Mouse (Mus musculus): Measurements from ENCODE around the gene Olfr557. TPM values are rescaled to one million over a fixed set of nuclear protein-coding genes. Genes with fewer than 3 reads are reported as not detected.

Gene Olfr557
- total RNA-seq (2021): not detected

DNA sequence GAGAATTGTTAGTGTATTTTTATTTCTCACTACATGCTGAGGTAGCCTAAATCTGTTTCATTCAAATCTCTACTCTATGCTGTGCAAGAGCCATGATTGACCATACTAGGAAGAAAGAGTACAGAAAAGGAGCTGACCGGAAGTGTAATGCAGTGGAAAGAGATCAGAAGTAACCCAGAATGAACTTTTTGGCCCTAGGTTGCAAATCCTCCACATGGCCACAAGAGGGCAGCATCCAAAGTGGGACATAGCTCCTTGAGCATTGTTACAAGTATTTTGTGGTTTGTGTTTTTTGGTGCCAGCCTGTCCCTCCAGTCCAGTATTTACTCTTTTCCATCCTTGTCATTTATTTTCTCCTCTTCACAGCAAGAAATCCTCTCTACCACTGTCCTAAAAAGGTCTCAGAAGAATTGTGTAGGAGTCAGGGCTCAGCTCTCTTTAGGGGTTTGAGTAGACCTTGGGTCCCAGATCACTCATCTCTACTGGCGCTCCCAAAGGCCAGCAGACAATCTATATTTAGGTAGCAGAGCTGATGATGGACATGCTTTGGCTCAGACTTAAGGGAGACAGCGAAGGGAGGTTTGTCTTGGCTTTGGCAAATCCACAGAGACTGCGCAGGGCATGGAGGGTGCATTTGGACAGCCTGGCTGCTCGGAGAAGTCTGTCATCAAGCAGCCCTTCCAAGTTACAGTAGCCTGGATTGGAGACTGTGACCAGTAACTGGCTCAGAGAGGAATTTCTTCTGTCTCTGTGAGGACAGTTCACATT lies at the start of gene Olfr557:
Olfr557 (plus strand) TSS at position 553 of the 768 bp plus-strand sequence.
- peak; percentile 57 for DNase-seq

DNA sequence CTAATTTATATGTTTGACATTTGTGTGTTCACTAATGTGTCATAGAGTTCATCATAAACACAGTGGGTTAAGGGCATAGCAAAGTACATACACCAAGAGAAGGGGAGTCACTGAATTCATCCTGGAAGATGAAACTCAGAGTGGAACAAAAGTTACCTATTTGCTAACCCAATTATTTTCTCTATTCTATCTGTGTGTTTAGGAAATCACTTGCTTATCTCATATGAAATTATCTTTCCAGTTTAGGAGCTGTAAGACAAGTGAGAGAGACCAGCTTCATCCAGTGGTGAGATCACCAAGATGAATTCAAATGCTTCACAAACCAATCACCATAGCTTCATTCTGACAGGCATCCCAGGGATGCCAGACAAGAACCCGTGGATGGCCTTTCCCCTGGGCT lies 37.2 kb upstream of the Olfr557 start, which contains the start of gene Olfr555:
Olfr555 (plus strand) TSS at position 301 of the 400 bp plus-strand sequence.
- no peak for DNase-seq

DNA sequence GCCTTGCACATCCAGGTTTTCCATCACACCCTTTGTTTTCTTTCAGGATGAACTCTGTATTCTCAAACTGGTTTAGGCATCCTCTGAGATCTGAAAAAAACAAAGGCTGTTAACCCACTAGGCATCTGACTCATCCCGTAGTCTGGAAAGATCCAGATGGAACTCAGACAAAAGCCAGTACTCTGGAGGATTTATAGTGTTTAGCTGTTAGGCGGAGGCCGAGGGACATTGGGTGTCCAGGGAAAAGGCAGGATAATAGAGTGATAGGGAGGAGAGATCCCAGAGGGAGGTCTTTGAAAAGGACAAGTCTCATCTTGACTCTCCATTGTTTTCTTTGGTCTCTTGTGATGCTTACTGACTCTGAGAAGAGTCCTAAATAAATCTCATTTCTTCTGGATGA lies 31.1 kb upstream of the Olfr557 start, which contains the start of gene Olfr556:
Olfr556 (plus strand) TSS at position 301 of the 400 bp plus-strand sequence.
- no peak for DNase-seq

DNA sequence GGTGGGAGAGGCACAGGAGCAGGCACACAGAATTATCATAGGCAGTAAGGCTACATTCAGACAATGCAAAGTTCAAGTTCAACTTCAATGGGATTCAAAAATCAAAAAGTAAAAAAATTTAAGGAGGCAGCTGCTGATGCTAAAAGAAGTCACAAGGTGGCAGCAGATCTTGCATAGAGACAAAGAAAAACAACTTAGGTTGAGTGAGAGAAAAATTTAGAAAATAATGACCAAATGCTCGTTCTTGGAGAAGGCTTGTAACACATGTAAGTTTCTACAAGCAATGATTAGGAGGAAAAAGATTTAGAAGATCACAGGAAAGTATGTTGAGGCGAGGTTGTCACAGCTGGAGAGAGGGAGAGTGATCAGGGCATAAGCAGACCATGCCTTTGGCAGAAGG lies 30.3 kb upstream of the Olfr557 start:
- no peak for DNase-seq

DNA sequence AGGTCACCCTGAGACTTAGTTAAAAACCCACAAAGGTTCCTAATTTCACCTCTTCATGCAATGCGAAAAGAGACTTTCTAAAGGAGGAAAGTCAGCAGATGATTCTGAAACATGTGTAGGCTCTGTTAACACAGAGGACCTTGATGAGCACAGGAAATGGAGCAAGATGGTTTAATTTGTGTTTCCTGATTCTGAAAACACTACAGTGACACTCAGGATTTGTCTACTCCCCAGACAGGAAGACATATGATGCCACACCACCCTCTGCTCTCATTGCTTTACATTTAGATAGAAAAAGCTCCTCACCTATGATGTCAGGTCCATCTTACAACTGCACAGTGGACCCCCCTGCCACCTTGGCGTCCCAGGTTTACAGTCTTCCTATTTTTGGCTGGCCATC lies 19.5 kb upstream of the Olfr557 start:
- no peak for DNase-seq

DNA sequence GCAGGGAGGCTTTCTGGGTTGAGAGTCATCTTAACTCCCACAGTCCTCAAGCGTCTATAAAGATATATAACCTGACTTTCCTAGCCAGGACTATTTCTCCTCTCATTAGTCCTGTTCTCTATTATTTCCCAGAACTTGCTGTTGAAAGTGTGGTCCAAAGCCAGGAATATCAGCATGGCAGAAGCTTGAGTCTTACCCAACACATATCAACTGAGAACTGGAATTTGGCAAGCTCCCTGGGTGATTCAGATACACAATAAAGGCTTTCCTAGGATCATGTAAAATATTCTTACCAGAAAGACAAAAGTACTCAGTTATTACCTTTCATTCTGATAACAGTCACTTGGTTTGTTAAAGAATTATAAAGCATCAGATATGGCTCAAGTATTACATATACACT lies 13.8 kb upstream of the Olfr557 start:
- no peak for DNase-seq

DNA sequence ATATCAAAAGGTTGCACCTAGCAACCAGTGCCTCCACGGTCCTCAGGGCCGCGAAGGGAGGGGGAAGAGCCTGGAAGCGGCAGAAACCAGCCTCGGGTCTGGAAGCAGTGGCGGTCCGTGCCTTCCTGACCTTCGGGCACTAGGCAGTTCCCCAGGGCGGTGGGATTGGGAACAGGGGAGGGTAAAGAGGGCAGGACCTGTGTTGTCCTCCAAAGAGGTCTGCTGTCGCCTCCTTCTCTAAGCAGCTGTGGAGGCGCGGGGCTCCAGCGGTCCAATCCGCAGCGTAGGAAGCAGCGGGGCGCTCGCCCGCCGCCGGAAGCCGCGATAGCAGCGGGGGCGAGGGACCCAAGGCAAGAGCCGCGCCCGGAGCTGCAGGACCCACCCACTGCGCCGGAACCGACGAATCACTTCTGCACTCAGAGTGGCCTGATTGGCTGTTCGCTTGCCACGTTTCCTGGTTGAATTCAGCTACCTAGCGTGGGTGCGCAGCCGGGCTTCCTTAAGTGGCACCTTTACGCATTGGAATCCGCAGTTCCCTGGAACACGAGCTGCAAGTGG lies 8.7 kb upstream of the Olfr557 start, which contains the start of gene Trim68:
Trim68 (minus strand) TSS at position 384 of the 558 bp plus-strand sequence.
- DNase-seq: peak; percentile 90

DNA sequence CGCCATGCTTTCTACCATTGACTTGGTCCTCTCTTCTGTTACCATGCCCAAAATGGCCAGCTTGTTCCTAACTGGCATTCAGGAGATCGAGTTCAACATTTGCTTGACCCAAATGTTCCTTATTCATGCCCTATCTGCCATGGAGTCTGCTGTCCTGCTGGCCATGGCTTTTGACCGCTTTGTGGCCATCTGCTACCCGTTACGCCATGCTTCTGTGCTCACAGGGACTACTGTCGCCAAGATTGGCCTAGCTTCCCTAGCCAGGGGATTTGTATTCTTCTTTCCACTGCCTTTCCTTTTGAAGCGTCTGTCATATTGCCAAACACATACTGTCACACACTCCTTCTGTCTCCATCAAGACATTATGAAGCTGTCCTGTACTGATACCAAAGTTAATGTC lies 2.8 kb downstream of the Olfr557 start:
- no peak for DNase-seq

DNA sequence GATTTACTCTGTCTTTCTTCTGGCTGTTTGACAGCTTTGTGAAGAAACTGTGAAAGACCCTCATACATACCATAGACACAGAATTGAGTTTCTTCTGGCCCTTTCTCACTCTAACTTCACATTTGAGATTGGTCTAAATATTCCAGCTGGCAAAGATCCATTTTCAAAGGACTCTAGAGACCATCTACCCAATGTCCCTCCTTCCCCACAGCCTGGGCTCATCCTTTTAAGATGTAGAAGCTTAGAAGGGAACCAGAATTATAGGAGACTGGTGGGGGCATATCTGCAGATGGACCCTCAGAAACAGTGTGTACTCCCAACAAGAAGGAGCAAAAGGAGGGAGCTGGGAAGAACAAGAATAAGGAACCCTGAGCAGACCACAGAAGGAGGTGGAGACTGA lies 6.2 kb downstream of the Olfr557 start, which contains the start of gene Olfr558:
Olfr558 (plus strand) TSS at position 301 of the 400 bp plus-strand sequence.
- no peak for DNase-seq

DNA sequence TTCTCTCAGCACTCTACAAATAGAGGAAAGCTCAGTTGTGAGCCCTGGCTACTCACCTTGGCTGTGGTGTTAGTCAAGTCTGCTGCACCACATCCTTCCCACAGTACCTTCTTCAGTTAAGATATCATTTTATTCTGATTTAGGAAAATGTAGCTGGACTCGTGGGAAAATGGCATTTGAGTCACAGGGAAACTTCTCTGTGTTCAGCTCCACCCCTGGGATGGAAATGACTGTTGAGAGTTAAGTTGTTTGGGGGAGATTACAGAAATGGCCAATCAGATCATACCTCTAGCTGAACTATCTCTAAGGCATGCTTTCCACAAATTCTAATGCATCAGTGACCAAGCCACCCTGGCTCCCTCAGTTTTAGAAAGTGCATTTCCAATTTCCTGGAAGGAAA lies 23.3 kb downstream of the Olfr557 start, which contains the start of gene Olfr33:
Olfr33 (minus strand) TSS at position 101 of the 400 bp plus-strand sequence.
- DNase-seq: no peak

DNA sequence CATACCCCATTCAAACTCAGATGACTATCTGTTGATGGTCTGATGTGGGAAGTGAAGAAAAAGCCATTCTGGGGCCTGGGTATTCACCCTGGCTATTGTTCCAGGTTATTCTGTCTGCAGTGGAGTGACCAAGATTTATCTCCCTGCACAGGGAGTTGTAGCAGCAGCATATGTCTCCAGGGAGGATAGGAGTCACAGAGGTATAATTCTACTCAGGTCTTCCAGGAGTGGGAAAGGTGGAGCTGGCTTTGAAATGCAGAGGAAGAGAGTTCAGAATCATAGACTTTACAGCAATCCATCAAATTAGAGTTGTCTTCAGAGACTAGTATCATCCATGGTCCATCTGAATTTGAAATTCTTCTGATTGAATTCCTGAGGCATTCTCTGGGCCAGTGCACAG lies 31.7 kb downstream of the Olfr557 start, which contains the start of gene Olfr559:
Olfr559 (minus strand) TSS at position 101 of the 400 bp plus-strand sequence.
- DNase-seq: no peak

DNA sequence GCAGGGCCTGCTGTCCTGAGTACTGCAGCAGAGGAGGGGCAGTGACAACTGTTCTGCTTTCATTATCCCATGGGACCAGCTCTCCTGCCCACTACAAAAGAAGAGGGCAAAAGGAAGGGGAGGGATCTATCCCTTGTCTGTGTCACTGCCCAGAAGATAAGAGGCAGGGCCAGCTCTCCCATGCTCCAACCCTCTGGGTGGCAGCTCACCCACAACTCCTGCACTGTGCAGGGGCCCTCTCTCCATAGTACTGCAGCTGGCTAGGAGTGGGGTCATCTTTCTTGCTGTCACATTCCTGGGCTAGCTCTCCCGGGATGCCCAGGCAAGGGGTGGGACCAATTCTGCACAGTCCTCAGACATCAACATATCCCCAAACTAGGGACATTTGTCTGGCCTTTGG lies 38.1 kb downstream of the Olfr557 start:
- no peak for DNase-seq

DNA sequence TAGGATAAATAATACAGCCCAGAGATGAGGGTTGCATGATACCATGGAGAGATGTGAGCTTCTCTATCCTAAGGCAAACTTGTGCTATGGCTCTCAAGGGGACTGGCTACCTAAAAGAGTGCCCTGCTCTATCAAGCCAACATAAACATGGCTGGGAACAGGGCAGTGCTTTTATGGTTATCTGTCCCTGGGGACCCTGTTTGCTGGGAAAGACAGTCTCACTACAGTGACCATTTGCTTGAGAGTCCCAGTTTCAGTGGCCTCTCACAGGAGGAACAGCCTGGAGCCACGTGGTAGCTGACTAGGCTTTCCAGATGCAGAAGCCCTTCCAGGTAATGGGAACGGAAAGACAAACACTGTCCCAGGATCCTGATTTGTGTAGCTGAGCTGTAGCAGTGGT lies 42.0 kb downstream of the Olfr557 start:
- DNase-seq: no peak

Other genes with a start within 250 kb of the Olfr557 start
- not detected for gene Olfr543, start 214.2 kb upstream of the Olfr557 start, total RNA-seq (2021)
- gene Olfr544, start 207.6 kb upstream of the Olfr557 start, total RNA-seq (2021): not detected
- not detected for gene Olfr545, start 196.3 kb upstream of the Olfr557 start, total RNA-seq (2021)
- not detected for gene Olfr547, start 161.2 kb upstream of the Olfr557 start, total RNA-seq (2021)
- not detected for gene Olfr548-ps1, start 155.0 kb upstream of the Olfr557 start, total RNA-seq (2021)
- gene Olfr549, start 146.0 kb upstream of the Olfr557 start, total RNA-seq (2021): not detected
- gene Trim21, start 130.4 kb upstream of the Olfr557 start, total RNA-seq (2021): 1 to 10 TPM; 4.4 to 4.9 TPM
- not detected for gene Olfr550, start 124.5 kb upstream of the Olfr557 start, total RNA-seq (2021)
- gene Olfr551, start 104.0 kb upstream of the Olfr557 start, total RNA-seq (2021): not detected
- under 1 TPM in 1 of 2 experiments, not detected in 1; 0.07 TPM for gene Olfr552, start 98.1 kb upstream of the Olfr557 start, total RNA-seq (2021)
- not detected for gene Olfr553, start 77.7 kb upstream of the Olfr557 start, total RNA-seq (2021)
- not detected for gene Olfr554, start 57.5 kb upstream of the Olfr557 start, total RNA-seq (2021)
- gene Olfr555, start 37.1 kb upstream of the Olfr557 start, total RNA-seq (2021): not detected
- gene Olfr556, start 31.0 kb upstream of the Olfr557 start, total RNA-seq (2021): not detected
- 1 to 10 TPM; 8.3 to 9.6 TPM for gene Trim68, start 8.6 kb upstream of the Olfr557 start, total RNA-seq (2021)
- gene Olfr558, start 6.3 kb downstream of the Olfr557 start, total RNA-seq (2021): 1 to 10 TPM; 2.9 to 3.1 TPM
- gene Olfr33, start 23.2 kb downstream of the Olfr557 start, total RNA-seq (2021): not detected
- not detected for gene Olfr559, start 31.6 kb downstream of the Olfr557 start, total RNA-seq (2021)
- gene Olfr560, start 63.5 kb downstream of the Olfr557 start, total RNA-seq (2021): under 1 TPM; 0.19 to 0.23 TPM
- 1 to 10 TPM; 1.1 to 1.4 TPM for gene Olfr78, start 63.6 kb downstream of the Olfr557 start, total RNA-seq (2021)
- not detected for gene Olfr561, start 75.3 kb downstream of the Olfr557 start, total RNA-seq (2021)
- gene Olfr564, start 107.6 kb downstream of the Olfr557 start, total RNA-seq (2021): not detected
- not detected for gene Olfr566, start 162.9 kb downstream of the Olfr557 start, total RNA-seq (2021)
- gene Olfr568, start 181.2 kb downstream of the Olfr557 start, total RNA-seq (2021): not detected
- gene Olfr569, start 195.0 kb downstream of the Olfr557 start, total RNA-seq (2021): not detected
- not detected for gene Olfr570, start 198.7 kb downstream of the Olfr557 start, total RNA-seq (2021)
- not detected for gene Olfr571, start 221.6 kb downstream of the Olfr557 start, total RNA-seq (2021)
- not detected for gene Olfr572, start 228.5 kb downstream of the Olfr557 start, total RNA-seq (2021)
- not detected for gene Olfr573-ps1, start 246.7 kb downstream of the Olfr557 start, total RNA-seq (2021)